Mouse (Mus musculus) hindbrain, embryonic 11.5 days (tissue): ENCODE data around the gene Sema4a. TPM values are rescaled to one million over a fixed set of nuclear protein-coding genes. Genes with fewer than 3 reads are reported as not detected.

Experiments used
- ATAC-seq: fragments of 200-750 bp; cut with Nextera tagmentation; 2 replicates; pipeline ENCODE4 v1.8.0; 2017; ENCODE audit warnings: mild to moderate bottlenecking, moderate TSS enrichment, moderate library complexity; ENCODE audit not compliant: low FRiP score
- DNase-seq: peaks from one replicate; pipeline ENCODE4 v3.0.0-alpha.2; 2015; ENCODE audit warnings: low spot score
- H3K27ac ChIP-seq: fragments of 300-500 bp; sonication (generic); 2 replicates; pipeline ENCODE4 v1.5.1; 2014; ENCODE audit warnings: mild to moderate bottlenecking, low read depth, low read length
- H3K27me3 ChIP-seq: fragments of 300-500 bp; sonication (generic); 2 replicates; pipeline ENCODE4 v1.6.1; 2014; ENCODE audit warnings: mild to moderate bottlenecking, low read length, moderate library complexity, mixed read lengths; ENCODE audit not compliant: control insufficient read depth, insufficient read depth
- H3K36me3 ChIP-seq: fragments of 300-500 bp; sonication (generic); 2 replicates; pipeline ENCODE4 v1.6.1; 2014; ENCODE audit warnings: mild to moderate bottlenecking, low read length, moderate library complexity, mixed read lengths; ENCODE audit not compliant: control insufficient read depth, insufficient read depth
- H3K4me1 ChIP-seq: fragments of 300-500 bp; sonication (generic); replicated peaks from 2 replicates; pipeline ENCODE4 v1.6.1; 2014; ENCODE audit warnings: low read length, mixed read lengths; ENCODE audit not compliant: control insufficient read depth, insufficient read depth
- H3K4me2 ChIP-seq: fragments of 300-500 bp; sonication (generic); replicated peaks from 2 replicates; pipeline ENCODE4 v1.6.1; 2014; ENCODE audit warnings: mild to moderate bottlenecking, low read depth, low read length
- H3K4me3 ChIP-seq: fragments of 300-500 bp; sonication (generic); 2 replicates; pipeline ENCODE4 v1.5.1; 2014; ENCODE audit warnings: low read depth, low read length
- H3K9ac ChIP-seq: fragments of 300-500 bp; sonication (generic); 2 replicates; pipeline ENCODE4 v1.6.1; 2014; ENCODE audit warnings: low read depth, low read length
- H3K9me3 ChIP-seq: fragments of 300-500 bp; sonication (generic); 2 replicates; pipeline ENCODE4 v1.6.1; 2016; ENCODE audit warnings: low read length; ENCODE audit not compliant: control insufficient read depth
- WGBS: fragments of 180-500 bp; shearing (Covaris S2); extraction: QIAGEN DNeasy Blood & Tissue Kit; methylation state at CpG from one replicate; pipeline ENCODE4 v1.1.7; 2014; 5-methylcytosine and 5-hydroxymethylcytosine counted together
- polyA plus RNA-seq: library from polyadenylated mRNA; unstranded; fragments of >200 nt; fragmentation: Nextera tagmentation; extraction: Ambion mirVana; gene quantifications from 2 replicates; pipeline ENCODE4 v1.2.1, GENCODE M21; 2014

Gene Sema4a
- polyA plus RNA-seq = 5.7 and 7.8 TPM in 2 replicates

- Histone ChIP-seq H3K4me1 (no peaks in the 10 kb centered on the region), H3K4me3 (no peak within 1 kb of the TSS), H3K27ac (no peak within 1 kb of the TSS), H3K36me3 (no peaks in the 10 kb centered on the region), H3K27me3 (no peaks in the 10 kb centered on the region), H3K4me2 (no peak within 1 kb of the TSS), H3K9ac (no peak within 1 kb of the TSS), H3K9me3 (no peaks in the 10 kb centered on the region)
- DNase-seq = no peak
- 42% methylated on average over 12 of the region's 12 CpGs for WGBS
- no peak for ATAC-seq
These were observed at the start of gene Sema4a for GRCm38 (mm10) chr3:88460983-88461696. Gene Sema4a, minus strand, starts transcription at chr3:88461182.

- Histone ChIP-seq H3K4me3 (peak within 1 kb of the TSS; percentile 10), H3K27ac (peak within 1 kb of the TSS; percentile 70), H3K4me1 (peaks cover 10% of the 10 kb centered on the region), H3K9me3 (no peaks in the 10 kb centered on the region), H3K9ac (peak within 1 kb of the TSS; percentile 29), H3K4me2 (peak within 1 kb of the TSS; percentile 33), H3K27me3 (no peaks in the 10 kb centered on the region), H3K36me3 (no peaks in the 10 kb centered on the region)
- ATAC-seq = peak; percentile 97
- peak; percentile 90 for DNase-seq
- 1% methylated on average over 30 of the region's 31 CpGs for WGBS
These were observed 48.9 kb upstream of the Sema4a start, which contains the start of gene Lmna for GRCm38 (mm10) chr3:88509692-88510420. Gene Lmna, minus strand, starts transcription at chr3:88509956.

- H3K4me1 ChIP-seq = peaks cover 10% of the 10 kb centered on the region
- H3K27me3 ChIP-seq = peaks cover 1% of the 10 kb centered on the region; the same call in 1 of the 2 replicates
- H3K4me2 ChIP-seq = peak overlapping the region; percentile 33
- H3K4me3 ChIP-seq = no peak overlapping the region
- 84% methylated on average over 3 of the region's 3 CpGs for WGBS
- ATAC-seq (peak; percentile 18; the same call in 1 of the 2 replicates), DNase-seq (no peak)
- H3K9me3 ChIP-seq = no peaks in the 10 kb centered on the region
- H3K36me3 ChIP-seq = no peaks in the 10 kb centered on the region
- peak overlapping the region; percentile 29; the same call in 1 of the 2 replicates for H3K9ac ChIP-seq
- H3K27ac ChIP-seq = peak overlapping the region; percentile 70
These were observed 48.3 kb upstream of the Sema4a start for GRCm38 (mm10) chr3:88509250-88509649.

GRCm38 (mm10) chr3:88505765-88506164 is 44.8 kb upstream of the Sema4a start:
- Histone ChIP-seq H3K36me3 (no peaks in the 10 kb centered on the region), H3K9me3 (no peaks in the 10 kb centered on the region), H3K9ac (no peak overlapping the region), H3K27ac (no peak overlapping the region), H3K4me2 (no peak overlapping the region), H3K4me1 (peaks cover 11% of the 10 kb centered on the region), H3K27me3 (peaks cover 27% of the 10 kb centered on the region), H3K4me3 (no peak overlapping the region)
- WGBS = 45% methylated on average over 7 of the region's 7 CpGs
- DNase-seq (no peak), ATAC-seq (no peak)

- H3K36me3 ChIP-seq = no peaks in the 10 kb centered on the region
- no peak overlapping the region for H3K9ac ChIP-seq
- 67% methylated on average over 6 of the region's 6 CpGs for WGBS
- H3K4me2 ChIP-seq = no peak overlapping the region
- DNase-seq (no peak), ATAC-seq (no peak)
- H3K9me3 ChIP-seq = no peaks in the 10 kb centered on the region
- no peak overlapping the region for H3K4me3 ChIP-seq
- H3K27ac ChIP-seq = no peak overlapping the region
- H3K4me1 ChIP-seq = peaks cover 5% of the 10 kb centered on the region
- H3K27me3 ChIP-seq = peaks cover 27% of the 10 kb centered on the region
These were observed 44.1 kb upstream of the Sema4a start for GRCm38 (mm10) chr3:88505081-88505480.

- no peaks in the 10 kb centered on the region for H3K36me3 ChIP-seq
- H3K4me3 ChIP-seq = no peak overlapping the region
- peaks cover 27% of the 10 kb centered on the region for H3K27me3 ChIP-seq
- WGBS = 42% methylated on average over 8 of the region's 8 CpGs
- H3K9ac ChIP-seq = no peak overlapping the region
- H3K4me2 ChIP-seq = no peak overlapping the region
- no peaks in the 10 kb centered on the region for H3K9me3 ChIP-seq
- ATAC-seq (no peak), DNase-seq (no peak)
- no peak overlapping the region for H3K27ac ChIP-seq
- H3K4me1 ChIP-seq = peaks cover 5% of the 10 kb centered on the region
These were observed 43.1 kb upstream of the Sema4a start for GRCm38 (mm10) chr3:88503881-88504746.

- H3K4me1 ChIP-seq = peaks cover 5% of the 10 kb centered on the region
- H3K4me2 ChIP-seq = peak overlapping the region; percentile 94; the same call in 1 of the 2 replicates
- H3K4me3 ChIP-seq = no peak overlapping the region; the same call in 1 of the 2 replicates
- ATAC-seq = no peak
- no peak overlapping the region for H3K27ac ChIP-seq
- 0 out of 2 replicates have a peak overlapping the region, but pooled peaks have one; percentile 77 for H3K9ac ChIP-seq
- no peaks in the 10 kb centered on the region for H3K36me3 ChIP-seq
- peaks cover 27% of the 10 kb centered on the region for H3K27me3 ChIP-seq
- no peak for DNase-seq
- no peaks in the 10 kb centered on the region for H3K9me3 ChIP-seq
- WGBS = 22% methylated on average over 4 of the region's 4 CpGs
These were observed 42.5 kb upstream of the Sema4a start for GRCm38 (mm10) chr3:88503505-88503863.
